Comparison of ENCODE assay signal across 28 mouse cellular contexts in genomic region chr10:73887771-73888170, GRCm38 (mm10).
DNase-seq lines count a peak whose midpoint lies in the region; ATAC-seq and TF ChIP-seq lines count a peak whose summit lies in the region.
"Had no signal": no experiment of that assay in that cellular context is flagged by ENCODE, and none has a peak within 500 bp of the region (broad histone marks: within the 10 kb centered on the region; RNA-seq: fewer than 3 reads in every experiment).

No protein-coding gene starts in this region.

- peak; percentile 86 for ATAC-seq in limb, embryonic 11.5 days (ENCODE audit: insufficient number of reproducible peaks, low FRiP score, low TSS enrichment, low read depth)
- ATAC-seq: forebrain, embryonic 13.5 days; intestine, embryonic 15.5 days; midbrain, embryonic 13.5 days; Patski had no signal

- H3K4me3 ChIP-seq in limb, embryonic 11.5 days (ENCODE audit: low read depth, low read length), result no peak overlapping the region
- no peak overlapping the region for H3K4me3 ChIP-seq in limb, embryonic 10.5 days
- H3K4me3 ChIP-seq in cerebellum, adult 2 months (replicated peaks; ENCODE audit: insufficient read depth, low read depth, low read length), result no peak overlapping the region
- H3K4me3 ChIP-seq: forebrain, embryonic 13.5 days; hindbrain, embryonic 10.5 days; intestine, embryonic 15.5 days; layer of hippocampus, adult 2 months; limb, embryonic 13.5 days; lung, embryonic 15.5 days; midbrain, embryonic 13.5 days; myocyte; neural tube, embryonic 12.5 days had no signal

- no peak overlapping the region for H3K9ac ChIP-seq in limb, embryonic 11.5 days (ENCODE audit: low read length)
- H3K9ac ChIP-seq: forebrain, embryonic 13.5 days; intestine, embryonic 15.5 days; limb, embryonic 13.5 days; lung, embryonic 15.5 days; midbrain, embryonic 13.5 days; neural tube, embryonic 12.5 days had no signal

- intact Hi-C loops in left cerebral cortex, postnatal 14 days (cut with DNase I), result no loop called here

- no peak overlapping the region for H3K27ac ChIP-seq in limb, embryonic 11.5 days (replicated peaks; ENCODE audit: low read depth, low read length)
- H3K27ac ChIP-seq in limb, embryonic 10.5 days, result no peak overlapping the region
- H3K27ac ChIP-seq in cerebellum, adult 2 months (ENCODE audit: insufficient read depth, low read length), result no peak overlapping the region
- H3K27ac ChIP-seq: forebrain, embryonic 13.5 days; hindbrain, embryonic 10.5 days; intestine, embryonic 15.5 days; layer of hippocampus, adult 2 months; limb, embryonic 13.5 days; lung, embryonic 15.5 days; midbrain, embryonic 13.5 days; neural tube, embryonic 12.5 days had no signal

- no peaks in the 10 kb centered on the region for H3K4me1 ChIP-seq in limb, embryonic 11.5 days (ENCODE audit: control insufficient read depth, insufficient read depth, low read length)
- no peaks in the 10 kb centered on the region; the same call in 1 of the 2 replicates for H3K4me1 ChIP-seq in limb, embryonic 10.5 days
- no peaks in the 10 kb centered on the region for H3K4me1 ChIP-seq in cerebellum, adult 2 months (ENCODE audit: control insufficient read depth, insufficient read depth, low read length)
- H3K4me1 ChIP-seq: forebrain, embryonic 13.5 days; hindbrain, embryonic 10.5 days; intestine, embryonic 15.5 days; lung, embryonic 15.5 days; midbrain, embryonic 13.5 days; neural tube, embryonic 12.5 days had no signal

- no peaks in the 10 kb centered on the region for H3K9me3 ChIP-seq in limb, embryonic 11.5 days (ENCODE audit: control insufficient read depth, low read length)
- no peaks in the 10 kb centered on the region for H3K9me3 ChIP-seq in limb, embryonic 10.5 days (replicated peaks)
- H3K9me3 ChIP-seq: forebrain, embryonic 13.5 days; hindbrain, embryonic 10.5 days; intestine, embryonic 15.5 days; limb, embryonic 13.5 days; lung, embryonic 15.5 days; midbrain, embryonic 13.5 days; neural tube, embryonic 12.5 days had no signal

- 23% methylated on average over 4 of the region's 4 CpGs for WGBS in limb, embryonic 11.5 days
- 55% methylated on average over 4 of the region's 4 CpGs for WGBS in limb, embryonic 10.5 days
- 88% methylated on average over 4 of the region's 4 CpGs for WGBS in cerebellum, adult 2 months

- no peaks in the 10 kb centered on the region for H3K27me3 ChIP-seq in limb, embryonic 11.5 days (ENCODE audit: control insufficient read depth, insufficient read depth, low read length)
- no peaks in the 10 kb centered on the region for H3K27me3 ChIP-seq in limb, embryonic 10.5 days (ENCODE audit: low read depth, poor library complexity, severe bottlenecking)
- no peaks in the 10 kb centered on the region for H3K27me3 ChIP-seq in cerebellum, adult 2 months (ENCODE audit: control insufficient read depth, insufficient read depth, low read length)
- H3K27me3 ChIP-seq: forebrain, embryonic 13.5 days; intestine, embryonic 15.5 days; limb, embryonic 13.5 days; lung, embryonic 15.5 days; midbrain, embryonic 13.5 days; neural tube, embryonic 12.5 days; Patski had no signal

- no peak overlapping the region for H3K4me2 ChIP-seq in limb, embryonic 11.5 days (ENCODE audit: low read depth, severe bottlenecking)
- H3K4me2 ChIP-seq: forebrain, embryonic 13.5 days; intestine, embryonic 15.5 days; limb, embryonic 13.5 days; liver, embryonic 11.5 days; lung, embryonic 15.5 days; midbrain, embryonic 13.5 days; neural tube, embryonic 12.5 days had no signal

- DNase-seq in embryo, embryonic 11 days, result peak; percentile 6
- DNase-seq in embryo, embryonic 9.5 days (ENCODE audit: extremely low spot score), result no peak
- no peak for DNase-seq in limb, embryonic 11.5 days (ENCODE audit: low spot score)
- no peak for DNase-seq in limb, embryonic 10.5 days (ENCODE audit: low spot score)
- peak; percentile 10 for DNase-seq in adrenal gland, postnatal 14 days
- peak; percentile 40 for DNase-seq in forelimb bud, embryonic 11.5 days (ENCODE audit: low read depth, low spot score)
- no peak for DNase-seq in left cerebral cortex, postnatal 14 days (ENCODE audit: low spot score in 2 of 2)
- DNase-seq in cerebellum, adult 2 months, result no peak
- DNase-seq: cerebellum, adult 9-10 months; cerebellum, postnatal 36 days; gastrocnemius, postnatal 14 days; heart, postnatal 14 days; kidney, adult 2 months; kidney, postnatal 36 days; right cerebral cortex, adult 18-20 months; spleen, adult 18-20 months; thymus, postnatal 14 days had no signal

- no peaks in the 10 kb centered on the region for H3K36me3 ChIP-seq in limb, embryonic 11.5 days (ENCODE audit: control insufficient read depth, insufficient read depth, low read length)
- no peaks in the 10 kb centered on the region for H3K36me3 ChIP-seq in limb, embryonic 10.5 days
- H3K36me3 ChIP-seq: hindbrain, embryonic 10.5 days; intestine, embryonic 15.5 days; limb, embryonic 13.5 days; lung, embryonic 15.5 days; midbrain, embryonic 13.5 days; neural tube, embryonic 12.5 days had no signal

- TF ChIP-seq CTCF in cerebellum, adult 2 months (IDR thresholded peaks at IDR 0.05; ENCODE audit: borderline replicate concordance, insufficient read depth, low read depth, low read length), result no peak

- no peak for TF ChIP-seq POLR2A in cerebellum, adult 2 months (IDR thresholded peaks at IDR 0.05; ENCODE audit: borderline replicate concordance, insufficient read depth, low read length)

Comparison
In these comparisons a context has a peak if more than half of its experiments do, and no peak if none do; other contexts are left out.
1. DNase-seq: peak in embryo, embryonic 11 days (single experiment), adrenal gland, postnatal 14 days (single experiment) and forelimb bud, embryonic 11.5 days (single experiment); none in embryo, embryonic 9.5 days (single experiment), limb, embryonic 11.5 days (single experiment), limb, embryonic 10.5 days (single experiment), left cerebral cortex, postnatal 14 days (0 of 2) and cerebellum, adult 2 months (0 of 2).